Mouse (Mus musculus) myocyte (in vitro differentiated cells): ENCODE measurements around the gene Mthfd1. TPM values are rescaled to one million over a fixed set of nuclear protein-coding genes. Genes with fewer than 3 reads are reported as not detected.

Experiments
- H3K27me3 ChIP-seq: one replicate; pipeline ENCODE4 v1.6.1; 2011; ENCODE audit not compliant: control insufficient read depth, insufficient read depth, insufficient read length
- H3K36me3 ChIP-seq: one replicate; pipeline ENCODE4 v1.6.1; 2011; ENCODE audit not compliant: control insufficient read depth, insufficient read depth
- H3K4me2 ChIP-seq: one replicate; pipeline ENCODE4 v1.6.1; 2011; ENCODE audit warnings: low read depth, control low read depth
- H3K4me3 ChIP-seq: one replicate; pipeline ENCODE4 v1.5.1; 2011; ENCODE audit warnings: mild to moderate bottlenecking, control low read depth, moderate library complexity
- H3K79me2 ChIP-seq: one replicate; pipeline ENCODE4 v1.6.1; 2011; ENCODE audit not compliant: control insufficient read depth, insufficient read depth
- H3ac ChIP-seq: one replicate; pipeline ENCODE4 v1.6.1; 2011; ENCODE audit not compliant: control insufficient read depth, insufficient read length
- CEBPB ChIP-seq: IDR thresholded peaks from 2 replicates; pipeline ENCODE4 v1.6.1; 2011; ENCODE audit warnings: mild to moderate bottlenecking, moderate library complexity; ENCODE audit not compliant: poor library complexity, insufficient read depth, severe bottlenecking
- E2F4 ChIP-seq: IDR thresholded peaks from one replicate; pipeline ENCODE4 v1.6.1; 2011; ENCODE audit warnings: mild to moderate bottlenecking, control low read depth, moderate library complexity; ENCODE audit not compliant: insufficient read depth
- MAX ChIP-seq: IDR thresholded peaks from one replicate; pipeline ENCODE4 v1.6.1; 2011; ENCODE audit warnings: low read depth, mild to moderate bottlenecking, control low read depth
- MYOD1 ChIP-seq, 3 experiments: IDR thresholded peaks; one replicate each; pipeline ENCODE4 v1.6.1; 2011; ENCODE audit warnings: control low read depth in 2 of 3, low read depth in 2 of 3, mild to moderate bottlenecking in 2 of 3, moderate library complexity in 1 of 3; ENCODE audit not compliant: insufficient read length in 2 of 3, control insufficient read depth in 1 of 3
- MYOG ChIP-seq, 3 experiments: IDR thresholded peaks; one replicate each; pipeline ENCODE4 v1.6.1; 2011; ENCODE audit warnings: control low read depth in 2 of 3, low read depth in 2 of 3, mild to moderate bottlenecking in 2 of 3; ENCODE audit not compliant: insufficient read length in 2 of 3, control insufficient read depth in 1 of 3, insufficient read depth in 1 of 3
- POLR2A ChIP-seq: IDR thresholded peaks from one replicate; pipeline ENCODE4 v1.6.1; 2011; ENCODE audit warnings: low read depth, mild to moderate bottlenecking, control low read depth, moderate library complexity; ENCODE audit not compliant: insufficient read length
- POLR2AphosphoS2 ChIP-seq: IDR thresholded peaks from one replicate; pipeline ENCODE4 v1.6.1; 2011; ENCODE audit warnings: low read depth, control low read depth; ENCODE audit not compliant: insufficient read length
- REST ChIP-seq: IDR thresholded peaks from one replicate; pipeline ENCODE4 v1.6.1; 2011; ENCODE audit warnings: mild to moderate bottlenecking, control low read depth, moderate library complexity; ENCODE audit not compliant: insufficient read depth, insufficient read length
- SRF ChIP-seq: IDR thresholded peaks from one replicate; pipeline ENCODE4 v1.6.1; 2011; ENCODE audit warnings: low read depth; ENCODE audit not compliant: control insufficient read depth, insufficient read length
- TCF12 ChIP-seq: IDR thresholded peaks from one replicate; pipeline ENCODE4 v1.6.1; 2011; ENCODE audit warnings: mild to moderate bottlenecking, control low read depth; ENCODE audit not compliant: poor library complexity, insufficient read depth, severe bottlenecking
- TCF3 ChIP-seq: IDR thresholded peaks from one replicate; pipeline ENCODE4 v1.6.1; 2011; ENCODE audit warnings: low read depth, control low read depth; ENCODE audit not compliant: insufficient read length
- USF1 ChIP-seq: IDR thresholded peaks from one replicate; pipeline ENCODE4 v1.6.1; 2011; ENCODE audit warnings: low read depth, mild to moderate bottlenecking, control low read depth, moderate library complexity
- polyA plus RNA-seq: library from polyadenylated mRNA; unstranded; fragments of >200 nt; fragmentation: generic; extraction: Trizol; gene quantifications from one replicate; pipeline ENCODE4 v1.2.1, GENCODE M21; 2012; ENCODE audit warnings: missing spikeins

The Mthfd1 gene
- polyA plus RNA-seq, 1 experiment: 31.8 TPM

DNA sequence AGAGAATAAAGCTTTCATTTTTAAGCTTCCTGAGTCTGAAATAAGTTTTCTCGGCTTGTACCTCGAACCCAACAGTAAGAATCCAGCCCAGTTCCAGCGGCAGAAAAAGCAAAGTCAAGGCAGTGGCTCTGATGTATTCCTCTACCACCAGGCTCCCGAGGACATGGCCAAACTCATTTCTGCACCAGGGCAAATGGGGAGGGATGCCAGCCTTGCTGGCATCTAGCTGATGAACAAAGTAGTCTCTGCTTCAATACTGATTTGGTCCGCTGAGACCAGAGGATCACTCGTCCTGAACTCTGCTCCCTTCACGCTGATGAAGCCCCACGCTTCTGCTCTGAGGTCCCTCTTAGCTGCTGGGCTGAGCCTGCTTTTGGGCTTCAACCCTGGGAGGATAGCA is 1.1 kb upstream of the Mthfd1 start:
- no peak for TF ChIP-seq E2F4
- no peak for TF ChIP-seq REST
- TF ChIP-seq USF1: no peak
- no peak for TF ChIP-seq CEBPB
- TF ChIP-seq MYOD1 (IDR thresholded peaks at IDR 0.05; ENCODE audit: control insufficient read depth in 1 of 3, insufficient read length in 2 of 3, low read depth in 2 of 3): no peak
- TF ChIP-seq MYOG (IDR thresholded peaks at IDR 0.05; ENCODE audit: control insufficient read depth in 1 of 3, insufficient read depth in 1 of 3, insufficient read length in 2 of 3, low read depth in 2 of 3): no peak
- TF ChIP-seq MAX: no peak
- no peak for TF ChIP-seq POLR2A
- no peak for TF ChIP-seq SRF
- TF ChIP-seq TCF12: no peak
- TF ChIP-seq TCF3: no peak
- peak overlapping the region; percentile 96 for H3K4me2 ChIP-seq
- no peak overlapping the region for H3ac ChIP-seq
- H3K27me3 ChIP-seq: no peaks in the 10 kb centered on the region
- no peaks in the 10 kb centered on the region for H3K36me3 ChIP-seq
- peak overlapping the region; percentile 95 for H3K4me3 ChIP-seq
- peaks cover 34% of the 10 kb centered on the region for H3K79me2 ChIP-seq

DNA sequence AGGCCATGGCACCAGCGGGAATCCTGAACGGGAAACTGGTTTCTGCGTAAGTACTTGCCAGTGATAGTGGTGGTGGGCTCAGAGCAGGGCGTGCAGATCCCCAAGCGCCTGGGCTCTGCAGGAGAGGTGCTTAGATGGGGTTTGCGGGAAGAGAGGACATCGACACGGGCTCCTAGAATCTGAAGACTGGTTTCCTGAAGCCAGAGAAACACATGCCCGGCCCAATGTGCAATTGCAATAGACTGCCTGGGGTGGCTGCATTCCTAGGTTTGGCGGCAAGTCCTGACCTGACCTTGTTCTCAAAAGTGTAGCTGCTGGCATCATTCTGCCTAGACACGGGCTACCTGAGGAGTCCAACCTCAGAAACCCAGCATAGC is 389 bp downstream of the Mthfd1 start:
- TF ChIP-seq POLR2AphosphoS2: no peak
- H3ac ChIP-seq: peak overlapping the region; percentile 39
- H3K4me2 ChIP-seq: peak overlapping the region; percentile 96
- H3K79me2 ChIP-seq: peaks cover 48% of the 10 kb centered on the region
- H3K27me3 ChIP-seq: no peaks in the 10 kb centered on the region
- peak overlapping the region; percentile 95 for H3K4me3 ChIP-seq
- no peaks in the 10 kb centered on the region for H3K36me3 ChIP-seq

DNA sequence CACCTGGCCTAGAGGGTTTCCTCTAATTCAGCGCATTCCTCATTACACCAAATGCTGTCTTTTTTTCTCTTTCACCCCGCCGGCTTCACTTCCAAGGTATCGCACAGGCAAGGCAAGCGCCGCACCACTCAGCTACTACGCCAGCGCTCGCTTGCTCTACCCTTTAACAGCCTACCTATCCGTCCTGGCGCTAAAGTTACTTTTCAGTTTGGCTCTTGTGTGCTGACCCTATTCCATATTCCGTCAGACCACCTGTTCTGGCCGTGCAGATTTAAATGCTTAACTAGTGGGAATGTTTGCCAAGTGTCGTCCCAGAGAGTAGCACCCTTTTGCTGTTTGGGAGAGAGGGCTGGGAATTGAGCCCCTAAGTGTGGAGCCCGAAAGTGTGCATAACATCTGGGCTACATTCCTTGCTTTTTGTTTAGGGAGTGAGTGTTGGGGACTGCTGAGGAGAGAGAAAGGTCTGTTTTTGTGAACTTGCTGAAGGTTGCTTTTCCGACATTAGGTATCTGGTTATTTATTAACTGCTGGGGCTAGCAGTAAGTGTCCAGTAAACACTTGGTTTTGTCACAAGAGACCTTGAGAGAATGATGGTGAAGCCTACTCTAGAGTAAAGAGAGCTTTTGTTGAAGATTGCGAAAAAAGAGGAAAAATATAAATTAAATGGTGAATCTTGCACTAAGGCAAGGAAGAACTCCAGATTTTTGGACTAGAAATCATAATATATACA is 1.2 kb downstream of the Mthfd1 start:
- H3ac ChIP-seq: peak overlapping the region; percentile 39
- peak overlapping the region; percentile 96 for H3K4me2 ChIP-seq
- H3K4me3 ChIP-seq: peak overlapping the region; percentile 95
- TF ChIP-seq POLR2AphosphoS2 (no peak), MAX (no peak), REST (no peak), E2F4 (no peak), TCF12 (no peak), MYOD1 (IDR thresholded peaks at IDR 0.05; ENCODE audit: control insufficient read depth in 1 of 3, insufficient read length in 2 of 3, low read depth in 2 of 3) (no peak), SRF (no peak), POLR2A (no peak)
- H3K36me3 ChIP-seq: no peaks in the 10 kb centered on the region
- no peaks in the 10 kb centered on the region for H3K27me3 ChIP-seq
- H3K79me2 ChIP-seq: peaks cover 53% of the 10 kb centered on the region

DNA sequence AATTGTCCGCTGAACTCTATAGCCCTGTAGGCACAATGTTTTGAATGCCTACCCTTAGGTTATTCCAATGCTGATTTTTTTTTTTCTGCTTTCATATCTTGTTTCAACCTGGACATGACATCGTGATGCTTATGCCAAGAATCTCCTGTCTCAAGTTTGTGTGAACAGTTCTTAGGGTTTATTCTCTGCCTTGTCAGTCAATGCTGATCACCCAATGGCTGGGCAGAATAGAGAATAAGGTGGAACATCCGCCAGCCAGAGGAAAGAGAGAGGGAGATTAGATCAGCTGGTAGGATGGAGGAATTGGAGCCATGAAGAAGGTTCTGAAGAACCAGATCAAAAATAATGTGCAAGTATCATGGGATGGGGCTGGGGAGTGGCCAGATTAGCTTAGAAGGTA is 5.6 kb downstream of the Mthfd1 start:
- no peak for TF ChIP-seq REST
- no peak for TF ChIP-seq MYOG (IDR thresholded peaks at IDR 0.05; ENCODE audit: control insufficient read depth in 1 of 3, insufficient read depth in 1 of 3, insufficient read length in 2 of 3, low read depth in 2 of 3)
- TF ChIP-seq POLR2AphosphoS2: no peak
- no peak for TF ChIP-seq POLR2A
- no peak for TF ChIP-seq USF1
- TF ChIP-seq MAX: no peak
- TF ChIP-seq TCF12: no peak
- no peak for TF ChIP-seq SRF
- TF ChIP-seq CEBPB: no peak
- no peak for TF ChIP-seq TCF3
- no peak for TF ChIP-seq MYOD1 (IDR thresholded peaks at IDR 0.05; ENCODE audit: control insufficient read depth in 1 of 3, insufficient read length in 2 of 3, low read depth in 2 of 3)
- TF ChIP-seq E2F4: no peak

DNA sequence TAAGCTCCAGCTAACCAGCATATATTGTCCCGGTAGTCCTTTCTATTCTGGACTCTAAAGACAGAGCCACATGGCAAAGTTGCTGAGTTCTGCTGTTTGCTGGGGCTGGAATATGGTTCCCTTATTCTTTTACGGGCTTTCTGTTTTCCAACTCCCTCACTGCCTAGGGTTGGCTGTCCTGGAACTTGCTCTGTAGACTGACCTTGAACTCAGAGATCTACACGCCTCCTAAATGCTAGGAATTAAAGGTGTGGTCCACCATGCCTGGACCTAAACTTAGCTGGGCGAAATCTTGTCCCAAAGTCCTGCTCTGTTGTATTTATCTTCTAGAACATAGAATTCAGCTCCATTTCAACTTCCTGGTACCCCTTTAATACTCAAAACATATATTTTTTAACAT is 6.5 kb downstream of the Mthfd1 start:
- H3K79me2 ChIP-seq: peaks cover 60% of the 10 kb centered on the region
- H3ac ChIP-seq: no peak overlapping the region
- TF ChIP-seq TCF3 (no peak), REST (no peak), SRF (no peak), MYOD1 (IDR thresholded peaks at IDR 0.05; ENCODE audit: control insufficient read depth in 1 of 3, insufficient read length in 2 of 3, low read depth in 2 of 3) (no peak), TCF12 (no peak), E2F4 (no peak), MYOG (IDR thresholded peaks at IDR 0.05; ENCODE audit: control insufficient read depth in 1 of 3, insufficient read depth in 1 of 3, insufficient read length in 2 of 3, low read depth in 2 of 3) (no peak), USF1 (no peak), MAX (no peak), POLR2A (no peak), POLR2AphosphoS2 (no peak), CEBPB (no peak)
- no peak overlapping the region for H3K4me3 ChIP-seq
- no peaks in the 10 kb centered on the region for H3K27me3 ChIP-seq
- H3K36me3 ChIP-seq: no peaks in the 10 kb centered on the region
- H3K4me2 ChIP-seq: no peak overlapping the region

More for the DNA sequence above, 5.6 kb downstream of the Mthfd1 start:
- no peaks in the 10 kb centered on the region for H3K36me3 ChIP-seq
- H3K4me3 ChIP-seq: no peak overlapping the region
- peaks cover 65% of the 10 kb centered on the region for H3K79me2 ChIP-seq
- no peaks in the 10 kb centered on the region for H3K27me3 ChIP-seq
- no peak overlapping the region for H3K4me2 ChIP-seq
- H3ac ChIP-seq: no peak overlapping the region
